Mouse (Mus musculus) liver, embryonic 14.5 days (tissue): Measurements from ENCODE around the gene Dhx40. TPM values are rescaled to one million over a fixed set of nuclear protein-coding genes. Genes with fewer than 3 reads are reported as not detected.

ENCODE experiments used
- ATAC-seq: fragments of 200-750 bp; cut with Nextera tagmentation; 2 replicates; pipeline ENCODE4 v1.8.0; 2017; ENCODE audit warnings: moderate number of reproducible peaks, mild to moderate bottlenecking, moderate library complexity; ENCODE audit not compliant: insufficient read depth
- DNase-seq, 3 experiments: peaks; one replicate each; pipeline ENCODE4 v3.0.0-alpha.2; 2012 to 2013; ENCODE audit warnings: low read depth in 3 of 3, low spot score in 3 of 3
- H3K27ac ChIP-seq: fragments of 300-500 bp; sonication (generic); 2 replicates; pipeline ENCODE4 v1.5.1; 2014; ENCODE audit warnings: moderate library complexity, mild to moderate bottlenecking, control low read depth, inconsistent platforms
- H3K27me3 ChIP-seq: fragments of 300-500 bp; sonication (generic); 2 replicates; pipeline ENCODE4 v1.6.1; 2014; ENCODE audit warnings: mild to moderate bottlenecking, low read length, moderate library complexity; ENCODE audit not compliant: control insufficient read depth, insufficient read depth
- H3K36me3 ChIP-seq: fragments of 300-500 bp; sonication (generic); replicated peaks from 2 replicates; pipeline ENCODE4 v1.6.1; 2014; ENCODE audit warnings: low read depth; ENCODE audit not compliant: control insufficient read depth, insufficient read depth
- H3K4me1 ChIP-seq, 2 experiments: fragments of 200-500 bp in 1 of 2; fragments of 300-500 bp in 1 of 2; sonication (generic) in 1 of 2; replicated peaks; 2 replicates each; pipeline ENCODE4 v1.6.1; 2012 to 2014; ENCODE audit warnings: antibody characterized with exemption in 1 of 2, inconsistent platforms in 1 of 2, low read length in 1 of 2; ENCODE audit not compliant: control insufficient read depth in 2 of 2, insufficient read depth in 2 of 2
- H3K4me2 ChIP-seq: fragments of 300-500 bp; sonication (generic); 2 replicates; pipeline ENCODE4 v1.6.1; 2014; ENCODE audit warnings: low read depth, mild to moderate bottlenecking, control low read depth, moderate library complexity
- H3K4me3 ChIP-seq, 2 experiments: fragments of 200-500 bp in 1 of 2; fragments of 300-500 bp in 1 of 2; sonication (generic) in 1 of 2; 2 replicates each; pipeline ENCODE4 v1.5.1; 2012 to 2014; ENCODE audit warnings: low read depth in 2 of 2, low read length in 2 of 2, mild to moderate bottlenecking in 2 of 2, control low read depth in 1 of 2, inconsistent platforms in 1 of 2, moderate library complexity in 1 of 2; ENCODE audit not compliant: insufficient read depth in 1 of 2
- H3K9ac ChIP-seq: fragments of 300-500 bp; sonication (generic); replicated peaks from 2 replicates; pipeline ENCODE4 v1.6.1; 2014; ENCODE audit warnings: mild to moderate bottlenecking, control low read depth, moderate library complexity
- H3K9me3 ChIP-seq: fragments of 300-500 bp; sonication (generic); 2 replicates; pipeline ENCODE4 v1.6.1; 2016; ENCODE audit warnings: low read length, mixed read lengths; ENCODE audit not compliant: control insufficient read depth
- CTCF ChIP-seq: IDR thresholded peaks from 2 replicates; pipeline ENCODE4 v1.5.1; 2016; ENCODE audit warnings: antibody characterized with exemption, low read depth, control low read depth
- EP300 ChIP-seq: IDR thresholded peaks from 2 replicates; pipeline ENCODE4 v1.6.1; 2016; ENCODE audit warnings: antibody characterized with exemption, low read depth
- WGBS: fragments of 180-500 bp; shearing (Covaris S2); extraction: QIAGEN DNeasy Blood & Tissue Kit; methylation state at CpG from one replicate; pipeline ENCODE4 v1.1.7; 2014; ENCODE audit not compliant: insufficient replicate concordance; 5-methylcytosine and 5-hydroxymethylcytosine counted together
- polyA plus RNA-seq, 2 experiments: library from polyadenylated mRNA; depleted of rRNA in 1 of 2; stranded (reverse) in 1 of 2; unstranded in 1 of 2; fragments of >200 nt; fragmentation: Nextera tagmentation in 1 of 2; extraction: Ambion mirVana in 1 of 2; gene quantifications; 2 replicates each; pipeline versions ENCODE4 v1.2.1 to v1.2.3; 2012 to 2014

The Dhx40 gene
- polyA plus RNA-seq, 2 experiments: 3.9 to 8.2 TPM

- no peak overlapping the region for H3K9ac ChIP-seq
- no peaks in the 10 kb centered on the region for H3K27me3 ChIP-seq
- no peak overlapping the region for H3K27ac ChIP-seq
- ATAC-seq (no peak), DNase-seq (no peak)
- H3K4me2 ChIP-seq: no peak overlapping the region
- no peaks in the 10 kb centered on the region; a peak in 1 of 4 replicates for H3K4me1 ChIP-seq
- H3K9me3 ChIP-seq: no peaks in the 10 kb centered on the region
- no peak overlapping the region for H3K4me3 ChIP-seq
- H3K36me3 ChIP-seq: peaks cover 74% of the 10 kb centered on the region
- no peak for TF ChIP-seq CTCF
- TF ChIP-seq EP300: no peak
Observed at GRCm38 (mm10) chr11:86725607-86726006, 81.9 kb downstream of the Dhx40 start.

GRCm38 (mm10) chr11:86724982-86725381, 82.6 kb downstream of the Dhx40 start:
- ATAC-seq: no peak
- Histone ChIP-seq H3K27me3 (no peaks in the 10 kb centered on the region), H3K9ac (no peak overlapping the region), H3K4me1 (no peaks in the 10 kb centered on the region; a peak in 1 of 4 replicates), H3K27ac (no peak overlapping the region), H3K4me3 (no peak overlapping the region), H3K9me3 (no peaks in the 10 kb centered on the region), H3K36me3 (peaks cover 76% of the 10 kb centered on the region), H3K4me2 (no peak overlapping the region)
- 84% methylated on average over 7 of the region's 7 CpGs for WGBS
- no peak for TF ChIP-seq EP300
- no peak for TF ChIP-seq CTCF
- no peak for DNase-seq

GRCm38 (mm10) chr11:86724004-86724403, 83.5 kb downstream of the Dhx40 start:
- TF ChIP-seq CTCF (no peak), EP300 (no peak)
- Histone ChIP-seq H3K4me2 (no peak overlapping the region), H3K27me3 (no peaks in the 10 kb centered on the region), H3K27ac (no peak overlapping the region), H3K36me3 (peaks cover 78% of the 10 kb centered on the region), H3K9me3 (no peaks in the 10 kb centered on the region), H3K4me3 (no peak overlapping the region), H3K4me1 (no peaks in the 10 kb centered on the region; a peak in 1 of 4 replicates), H3K9ac (no peak overlapping the region)
- WGBS: 77% methylated on average over 3 of the region's 3 CpGs
- no peak for ATAC-seq
- no peak for DNase-seq

GRCm38 (mm10) chr11:86719390-86719789, 88.2 kb downstream of the Dhx40 start:
- Histone ChIP-seq H3K4me1 (no peaks in the 10 kb centered on the region), H3K9ac (no peak overlapping the region), H3K36me3 (peaks cover 76% of the 10 kb centered on the region), H3K4me2 (no peak overlapping the region), H3K9me3 (no peaks in the 10 kb centered on the region), H3K4me3 (no peak overlapping the region), H3K27me3 (no peaks in the 10 kb centered on the region), H3K27ac (no peak overlapping the region)
- ATAC-seq (no peak), DNase-seq (no peak)
- TF ChIP-seq EP300: no peak
- TF ChIP-seq CTCF: no peak
- 46% methylated on average over 8 of the region's 8 CpGs for WGBS

Other genes with a start within 250 kb of the Dhx40 start
- 26.9 and 33.1 TPM in 2 replicates for gene Vmp1, start 123.9 kb downstream of the Dhx40 start, polyA plus RNA-seq (2012; rRNA removed)
- gene Vmp1, start 123.9 kb downstream of the Dhx40 start, polyA plus RNA-seq (2014; fragmentation: Nextera tagmentation; extraction: Ambion mirVana): 94.2 and 98.4 TPM in 2 replicates
- gene Ptrh2, start 123.8 kb downstream of the Dhx40 start, polyA plus RNA-seq (2012; rRNA removed): 5.9 and 10.5 TPM in 2 replicates
- 19.2 and 20.9 TPM in 2 replicates for gene Ptrh2, start 123.8 kb downstream of the Dhx40 start, polyA plus RNA-seq (2014; fragmentation: Nextera tagmentation; extraction: Ambion mirVana)
- 66.9 and 70.0 TPM in 2 replicates for gene Cltc, start 50.2 kb downstream of the Dhx40 start, polyA plus RNA-seq (2012; rRNA removed)
- 95.9 and 109 TPM in 2 replicates for gene Cltc, start 50.2 kb downstream of the Dhx40 start, polyA plus RNA-seq (2014; fragmentation: Nextera tagmentation; extraction: Ambion mirVana)
- gene Ypel2, start 186.0 kb upstream of the Dhx40 start, polyA plus RNA-seq (2012; rRNA removed): 0.55 and 0.70 TPM in 2 replicates
- 0.83 and 0.94 TPM in 2 replicates for gene Ypel2, start 186.0 kb upstream of the Dhx40 start, polyA plus RNA-seq (2014; fragmentation: Nextera tagmentation; extraction: Ambion mirVana)